Mouse (Mus musculus) Patski (cell line): ENCODE data around the gene Cdh4. TPM values are rescaled to one million over a fixed set of nuclear protein-coding genes. Genes with fewer than 3 reads are reported as not detected.

Experiments used
- ATAC-seq: fragments of 100-300 bp; one replicate; pipeline ENCODE4 v1.8.0; 2021
- CTCF ChIA-PET: fragments of 350-600 bp; sonication (Branson Sonifier 250); formaldehyde crosslinking; loops from one replicate; lab custom pipeline; 2022; ENCODE audit warnings: inconsistent platforms; lab: Charles Lee
- POLR2A ChIA-PET: fragments of 350-600 bp; sonication (Branson Sonifier 250); formaldehyde crosslinking; loops from one replicate; lab custom pipeline; 2022; ENCODE audit warnings: antibody characterized with exemption, inconsistent platforms; lab: Charles Lee
- DNase-seq: peaks from one replicate; pipeline ENCODE4 v3.0.0-alpha.2; 2011; ENCODE audit warnings: low read depth, low spot score
- H3K27me3 ChIP-seq: fragments of 371-371 bp; one replicate; pipeline ENCODE4 v1.5.1; 2021
- CTCF ChIP-seq: fragments of 100-300 bp; IDR thresholded peaks from one replicate; pipeline ENCODE4 v1.5.1; 2021
- in situ Hi-C: fragments of 300-500 bp; cut with MboI; formaldehyde crosslinking; loops from 3 replicates; pipeline ENCODE4 v1.11.1; 2018; ENCODE audit warnings: low pct_unique_long_range_greater_than_20kb, mixed read lengths
- polyA plus RNA-seq: library from polyadenylated mRNA; unstranded; gene quantifications from one replicate; pipeline ENCODE4 v1.2.3, GENCODE M21; 2021

Gene Cdh4
- polyA plus RNA-seq, 1 experiment from 2014 or later, result not detected

- in situ Hi-C loops, result no loop called here
- H3K27me3 ChIP-seq, result peaks cover 5% of the 10 kb centered on the region
- CTCF ChIA-PET, result no interaction called here
- DNase-seq (no peak), ATAC-seq (no peak)
- POLR2A ChIA-PET, result no interaction called here
- no peak for TF ChIP-seq CTCF
Measured at GRCm38 (mm10) chr2:179706616-179707015, 264.4 kb downstream of the Cdh4 start.

GRCm38 (mm10) chr2:179709111-179709510, 266.9 kb downstream of the Cdh4 start:
- DNase-seq, result no peak
- CTCF ChIA-PET, result no interaction called here
- POLR2A ChIA-PET, result no interaction called here
- no peak for TF ChIP-seq CTCF
- in situ Hi-C loops, result no loop called here
- peaks cover 12% of the 10 kb centered on the region for H3K27me3 ChIP-seq
- no peak for ATAC-seq

- ChIA-PET CTCF (no interaction called here), POLR2A (no interaction called here)
- in situ Hi-C loops, result no loop called here
- no peak for TF ChIP-seq CTCF
- peaks cover 14% of the 10 kb centered on the region for H3K27me3 ChIP-seq
- no peak for ATAC-seq
- no peak for DNase-seq
Measured at GRCm38 (mm10) chr2:179712690-179713089, 270.5 kb downstream of the Cdh4 start.

GRCm38 (mm10) chr2:179713326-179713725, 271.1 kb downstream of the Cdh4 start:
- no peak for DNase-seq
- ATAC-seq, result no peak
- in situ Hi-C loops, result no loop called here
- H3K27me3 ChIP-seq, result peaks cover 14% of the 10 kb centered on the region
- ChIA-PET CTCF (no interaction called here), POLR2A (no interaction called here)
- TF ChIP-seq CTCF, result no peak

- DNase-seq, result no peak
- ATAC-seq, result no peak
- CTCF ChIA-PET, result no interaction called here
- peaks cover 14% of the 10 kb centered on the region for H3K27me3 ChIP-seq
- no peak for TF ChIP-seq CTCF
- POLR2A ChIA-PET, result no interaction called here
- in situ Hi-C loops, result no loop called here
Measured at GRCm38 (mm10) chr2:179714145-179714544, 271.9 kb downstream of the Cdh4 start.

- no peak for TF ChIP-seq CTCF
- in situ Hi-C loops, result no loop called here
- peaks cover 10% of the 10 kb centered on the region for H3K27me3 ChIP-seq
- DNase-seq (no peak), ATAC-seq (no peak)
- ChIA-PET POLR2A (no interaction called here), CTCF (no interaction called here)
Measured at GRCm38 (mm10) chr2:179715375-179715774, 273.1 kb downstream of the Cdh4 start.

- no peak for TF ChIP-seq CTCF
- ChIA-PET CTCF (no interaction called here), POLR2A (no interaction called here)
- peaks cover 2% of the 10 kb centered on the region for H3K27me3 ChIP-seq
- in situ Hi-C loops, result no loop called here
- DNase-seq (no peak), ATAC-seq (no peak)
Measured at GRCm38 (mm10) chr2:179720366-179720765, 278.1 kb downstream of the Cdh4 start.

- CTCF ChIA-PET, result no interaction called here
- no peak for ATAC-seq
- in situ Hi-C loops, result no loop called here
Measured at GRCm38 (mm10) chr2:179721534-179722516, 279.6 kb downstream of the Cdh4 start.

GRCm38 (mm10) chr2:179722776-179723386, 280.6 kb downstream of the Cdh4 start:
- in situ Hi-C loops, result no loop called here
- POLR2A ChIA-PET, result no interaction called here
- ATAC-seq (no peak), DNase-seq (no peak)
- CTCF ChIA-PET, result no interaction called here
- no peaks in the 10 kb centered on the region for H3K27me3 ChIP-seq
- TF ChIP-seq CTCF, result no peak

More at GRCm38 (mm10) chr2:179721534-179722516, 279.6 kb downstream of the Cdh4 start:
- no peak for TF ChIP-seq CTCF
- POLR2A ChIA-PET, result interaction anchor here (0.7 kb wide), 1 partner anchor 12 kb away, joined by 3 read pairs; no protein-coding TSS in a partner anchor
- H3K27me3 ChIP-seq, result no peaks in the 10 kb centered on the region
- DNase-seq, result no peak

- CTCF ChIA-PET, result no interaction called here
- POLR2A ChIA-PET, result no interaction called here
- no peak for ATAC-seq
- no peak for DNase-seq
- in situ Hi-C loops, result no loop called here
- no peak for TF ChIP-seq CTCF
- no peaks in the 10 kb centered on the region for H3K27me3 ChIP-seq
Measured at GRCm38 (mm10) chr2:179723401-179723800, 281.2 kb downstream of the Cdh4 start.

GRCm38 (mm10) chr2:179729002-179729401, 286.8 kb downstream of the Cdh4 start:
- H3K27me3 ChIP-seq, result no peaks in the 10 kb centered on the region
- DNase-seq (no peak), ATAC-seq (no peak)
- CTCF ChIA-PET, result no interaction called here
- no peak for TF ChIP-seq CTCF
- in situ Hi-C loops, result no loop called here
- POLR2A ChIA-PET, result no interaction called here
